Mouse (Mus musculus): ENCODE measurements around the gene Asap2. TPM values are rescaled to one million over a fixed set of nuclear protein-coding genes. Genes with fewer than 3 reads are reported as not detected.
"Not testable (repeated sequence)": the region's sequence is repeated elsewhere in the genome, so short reads cannot be mapped to it uniquely, and the experiment has no call there.

Asap2 gene
- 9.5 TPM in 2 replicates for polyA plus RNA-seq (2015; fragmentation: Nextera tagmentation; extraction: Ambion mirVana)

- not testable (repeated sequence) for ATAC-seq (replicated peaks; ENCODE audit: low FRiP score); H3K27me3 ChIP-seq; H3K9me3 ChIP-seq (replicated peaks); H3K36me3 ChIP-seq; H3K4me1 ChIP-seq
- under 1% methylated on average over 33 of the region's 38 CpGs for WGBS
- Histone ChIP-seq H3K9ac (peak within 1 kb of the TSS; percentile 48), H3K4me2 (peak within 1 kb of the TSS; percentile 58), H3K4me3 (replicated peaks) (peak within 1 kb of the TSS; percentile 55), H3K27ac (peak within 1 kb of the TSS; percentile 67; the same call in 1 of the 2 replicates)
Observed at GRCm38 (mm10) chr12:20990132-20990531, at the start of gene Asap2. TSS of gene Asap2 (plus strand) at chr12:20990459.

DNA sequence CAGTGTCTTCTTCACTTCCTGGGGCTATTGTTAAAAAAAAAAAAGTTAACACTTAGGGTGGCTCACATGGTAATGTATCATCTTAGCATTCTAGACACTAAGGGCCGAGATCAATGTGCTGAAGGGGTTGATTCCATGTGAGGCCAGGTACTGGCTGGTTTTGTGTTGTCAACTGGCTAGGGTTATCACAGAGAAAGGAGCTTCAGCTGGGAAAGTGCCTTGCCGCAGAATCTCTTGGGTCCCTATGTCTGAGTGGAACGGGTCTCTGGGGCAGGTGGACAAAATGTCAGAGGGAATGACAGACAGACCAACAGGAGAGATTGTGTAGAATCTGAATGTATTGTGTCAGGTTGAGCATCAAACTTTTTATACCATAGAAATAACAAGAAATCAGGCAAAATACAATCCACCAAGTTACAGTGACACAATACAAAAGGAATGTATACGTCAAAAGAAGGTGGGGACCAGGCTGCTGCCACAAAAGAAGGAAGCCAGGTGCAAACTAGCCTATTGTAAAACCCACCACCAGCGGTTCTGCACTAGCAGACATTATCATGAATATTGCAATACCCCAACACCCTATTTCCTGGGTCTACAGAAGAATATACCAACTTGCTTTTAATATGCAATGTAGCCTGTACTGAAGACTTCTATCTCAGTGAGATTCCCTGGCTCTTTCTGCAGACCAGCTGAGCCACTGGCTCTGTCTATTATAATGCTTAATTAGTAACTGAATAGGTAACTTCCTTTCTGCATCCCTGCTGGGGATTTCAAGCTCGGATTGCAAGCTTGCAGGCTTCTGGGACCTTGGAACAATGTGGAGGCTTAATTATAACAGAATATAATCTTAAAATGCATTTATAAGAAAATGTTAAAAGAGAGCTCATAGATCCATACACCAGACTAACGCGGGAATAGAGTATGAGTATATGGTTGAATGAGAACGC lies 42.9 kb upstream of the Asap2 start:
- not testable (repeated sequence) for H3K9ac ChIP-seq; H3K36me3 ChIP-seq; H3K9me3 ChIP-seq (replicated peaks); ATAC-seq (replicated peaks; ENCODE audit: low FRiP score); H3K4me2 ChIP-seq; H3K27ac ChIP-seq; H3K27me3 ChIP-seq; H3K4me1 ChIP-seq; H3K4me3 ChIP-seq (replicated peaks)
- 68% methylated on average over 9 of the region's 9 CpGs for WGBS

GRCm38 (mm10) chr12:20990579-20990978 lies 320 bp downstream of the Asap2 start:
- Histone ChIP-seq H3K4me2 (peak overlapping the region; percentile 58), H3K9ac (peak overlapping the region; percentile 48)
- under 1% methylated on average over 50 of the region's 52 CpGs for WGBS

GRCm38 (mm10) chr12:21030875-21031274 lies 40.6 kb downstream of the Asap2 start:
- not testable (repeated sequence) for H3K9ac ChIP-seq; H3K9me3 ChIP-seq (replicated peaks); H3K27me3 ChIP-seq; H3K36me3 ChIP-seq; H3K4me1 ChIP-seq; H3K4me2 ChIP-seq; H3K27ac ChIP-seq; H3K4me3 ChIP-seq (replicated peaks); ATAC-seq (replicated peaks; ENCODE audit: low FRiP score)
- 58% methylated on average over 6 of the region's 6 CpGs for WGBS

More at GRCm38 (mm10) chr12:20990579-20990978, 320 bp downstream of the Asap2 start:
- not testable (repeated sequence) for H3K27me3 ChIP-seq; H3K36me3 ChIP-seq; H3K9me3 ChIP-seq (replicated peaks); H3K4me1 ChIP-seq; ATAC-seq (replicated peaks; ENCODE audit: low FRiP score)
- peak overlapping the region; percentile 67; the same call in 1 of the 2 replicates for H3K27ac ChIP-seq
- peak overlapping the region; percentile 55 for H3K4me3 ChIP-seq (replicated peaks)

- H3K36me3 ChIP-seq; H3K27ac ChIP-seq; ATAC-seq (replicated peaks; ENCODE audit: low FRiP score); H3K4me3 ChIP-seq (replicated peaks); H3K27me3 ChIP-seq; H3K4me2 ChIP-seq; H3K9me3 ChIP-seq (replicated peaks); H3K9ac ChIP-seq; H3K4me1 ChIP-seq: not testable (repeated sequence)
- WGBS = 91% methylated on average over 9 of the region's 9 CpGs
Observed at GRCm38 (mm10) chr12:21046716-21047115, 56.5 kb downstream of the Asap2 start.

DNA sequence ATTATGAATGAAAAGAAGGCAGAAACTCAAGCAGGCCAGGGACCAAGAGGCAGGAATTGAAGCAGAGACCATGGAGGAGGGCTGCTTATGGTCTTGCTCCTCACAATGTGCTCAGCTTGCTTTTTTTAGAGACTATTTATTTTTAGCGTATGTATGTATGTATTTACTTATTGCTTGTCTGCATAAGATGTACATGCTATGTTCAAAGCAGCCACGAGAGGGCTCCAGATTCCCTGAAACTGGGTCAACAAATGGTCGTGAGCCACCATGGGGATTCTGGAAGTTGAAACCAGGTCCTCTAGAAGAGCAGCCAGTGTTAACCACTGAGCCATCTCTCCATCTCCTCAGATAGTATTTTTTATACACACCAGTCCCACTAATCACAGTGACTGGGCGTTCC lies 85.5 kb downstream of the Asap2 start:
- ATAC-seq (replicated peaks; ENCODE audit: low FRiP score); H3K36me3 ChIP-seq; H3K4me3 ChIP-seq (replicated peaks); H3K9ac ChIP-seq; H3K27me3 ChIP-seq; H3K4me1 ChIP-seq; H3K4me2 ChIP-seq; H3K9me3 ChIP-seq (replicated peaks); H3K27ac ChIP-seq: not testable (repeated sequence)
- 36% methylated on average over 4 of the region's 4 CpGs for WGBS

DNA sequence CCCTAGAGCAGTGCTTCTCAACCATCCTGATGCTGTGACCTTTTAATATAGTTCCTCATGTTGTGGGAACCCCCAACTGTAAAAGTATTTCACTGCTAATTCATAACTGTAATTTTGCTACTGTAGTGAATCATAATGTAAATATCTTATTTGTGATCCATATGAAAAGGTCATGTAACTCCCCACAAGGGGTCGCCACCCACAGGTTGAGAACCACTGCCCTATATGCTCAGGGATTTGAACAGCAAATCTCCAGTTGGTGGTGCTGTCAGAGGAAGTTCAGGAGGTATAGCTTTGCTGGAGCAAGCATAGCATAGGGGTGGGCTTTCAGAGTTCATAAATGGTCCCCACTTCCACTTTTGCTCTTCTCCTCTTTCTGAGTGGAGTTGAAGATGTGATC lies 99.9 kb downstream of the Asap2 start:
- not testable (repeated sequence) for H3K27ac ChIP-seq; H3K9me3 ChIP-seq (replicated peaks); H3K4me2 ChIP-seq; H3K4me3 ChIP-seq (replicated peaks); H3K9ac ChIP-seq; H3K27me3 ChIP-seq; H3K36me3 ChIP-seq; H3K4me1 ChIP-seq; ATAC-seq (replicated peaks; ENCODE audit: low FRiP score)
- WGBS = 11% methylated on average over 1 of the region's 1 CpGs

GRCm38 (mm10) chr12:21092446-21092845 lies 102.2 kb downstream of the Asap2 start:
- ATAC-seq (replicated peaks; ENCODE audit: low FRiP score); H3K4me2 ChIP-seq; H3K9ac ChIP-seq; H3K9me3 ChIP-seq (replicated peaks); H3K27me3 ChIP-seq; H3K36me3 ChIP-seq; H3K27ac ChIP-seq; H3K4me3 ChIP-seq (replicated peaks); H3K4me1 ChIP-seq: not testable (repeated sequence)
- WGBS = 70% methylated on average over 1 of the region's 1 CpGs

DNA sequence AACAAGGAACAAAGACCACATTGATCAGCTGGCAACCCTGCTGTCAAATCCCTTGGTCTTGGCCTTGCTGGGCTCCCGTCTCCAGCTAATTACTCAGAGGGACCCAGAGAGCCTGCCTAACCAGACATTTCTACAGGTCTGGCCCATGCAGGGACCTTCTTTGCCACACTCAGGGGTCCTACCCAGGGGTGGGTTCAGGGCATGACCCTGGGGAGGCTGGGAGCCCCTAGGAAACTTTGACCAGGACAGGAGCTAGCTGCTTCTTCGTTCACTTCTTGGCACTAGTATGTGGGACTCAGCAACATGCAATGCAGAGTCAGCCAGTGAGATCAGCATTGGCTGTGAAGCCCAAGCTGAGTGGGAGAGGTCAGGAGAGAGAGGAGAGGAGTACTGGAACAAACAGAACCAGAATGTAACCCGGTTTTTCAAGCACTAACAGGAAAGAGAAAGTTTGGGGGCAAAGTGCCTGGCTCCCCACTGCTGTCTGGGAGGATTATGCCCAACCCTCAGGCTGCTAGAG lies 107.6 kb downstream of the Asap2 start:
- H3K9ac ChIP-seq; ATAC-seq (replicated peaks; ENCODE audit: low FRiP score); H3K27ac ChIP-seq; H3K36me3 ChIP-seq; H3K9me3 ChIP-seq (replicated peaks); H3K27me3 ChIP-seq; H3K4me3 ChIP-seq (replicated peaks); H3K4me1 ChIP-seq; H3K4me2 ChIP-seq: not testable (repeated sequence)
- WGBS = 51% methylated on average over 3 of the region's 3 CpGs

GRCm38 (mm10) chr12:21111116-21111475 lies 120.8 kb downstream of the Asap2 start:
- H3K9ac ChIP-seq = peak overlapping the region; percentile 81
- not testable (repeated sequence) for H3K27me3 ChIP-seq; H3K4me1 ChIP-seq; H3K36me3 ChIP-seq; H3K9me3 ChIP-seq (replicated peaks)
- H3K4me2 ChIP-seq = peak overlapping the region; percentile 92
- H3K27ac ChIP-seq = peak overlapping the region; percentile 80
- peak; percentile 71 for ATAC-seq (replicated peaks; ENCODE audit: low FRiP score)
- H3K4me3 ChIP-seq (replicated peaks) = peak overlapping the region; percentile 87
- WGBS = 2% methylated on average over 8 of the region's 8 CpGs

GRCm38 (mm10) chr12:21111476-21112452 lies 121.5 kb downstream of the Asap2 start:
- peaks cover 9% of the 10 kb centered on the region for H3K4me1 ChIP-seq
- no peaks in the 10 kb centered on the region for H3K27me3 ChIP-seq
- H3K9ac ChIP-seq = peak overlapping the region; percentile 81
- peak overlapping the region; percentile 87 for H3K4me3 ChIP-seq (replicated peaks)
- H3K9me3 ChIP-seq (replicated peaks) = no peaks in the 10 kb centered on the region
- peak overlapping the region; percentile 80 for H3K27ac ChIP-seq
- peak overlapping the region; percentile 92 for H3K4me2 ChIP-seq
- WGBS = under 1% methylated on average over 88 of the region's 118 CpGs
- peak; percentile 99 for ATAC-seq (replicated peaks; ENCODE audit: low FRiP score)
- no peaks in the 10 kb centered on the region for H3K36me3 ChIP-seq

- peak; percentile 58 for ATAC-seq (replicated peaks; ENCODE audit: low FRiP score)
- Histone ChIP-seq H3K4me2 (peak overlapping the region; percentile 92), H3K4me1 (peaks cover 9% of the 10 kb centered on the region), H3K27ac (peak overlapping the region; percentile 80), H3K27me3 (no peaks in the 10 kb centered on the region), H3K9ac (peak overlapping the region; percentile 81), H3K4me3 (replicated peaks) (peak overlapping the region; percentile 87), H3K36me3 (no peaks in the 10 kb centered on the region), H3K9me3 (replicated peaks) (no peaks in the 10 kb centered on the region)
- WGBS = under 1% methylated on average over 17 of the region's 17 CpGs
Observed at GRCm38 (mm10) chr12:21112453-21112857, 122.2 kb downstream of the Asap2 start.

Data from kidney, embryonic 15.5 days (tissue).